Mouse (Mus musculus): ENCODE results near the gene Kmt2e.

DNA sequence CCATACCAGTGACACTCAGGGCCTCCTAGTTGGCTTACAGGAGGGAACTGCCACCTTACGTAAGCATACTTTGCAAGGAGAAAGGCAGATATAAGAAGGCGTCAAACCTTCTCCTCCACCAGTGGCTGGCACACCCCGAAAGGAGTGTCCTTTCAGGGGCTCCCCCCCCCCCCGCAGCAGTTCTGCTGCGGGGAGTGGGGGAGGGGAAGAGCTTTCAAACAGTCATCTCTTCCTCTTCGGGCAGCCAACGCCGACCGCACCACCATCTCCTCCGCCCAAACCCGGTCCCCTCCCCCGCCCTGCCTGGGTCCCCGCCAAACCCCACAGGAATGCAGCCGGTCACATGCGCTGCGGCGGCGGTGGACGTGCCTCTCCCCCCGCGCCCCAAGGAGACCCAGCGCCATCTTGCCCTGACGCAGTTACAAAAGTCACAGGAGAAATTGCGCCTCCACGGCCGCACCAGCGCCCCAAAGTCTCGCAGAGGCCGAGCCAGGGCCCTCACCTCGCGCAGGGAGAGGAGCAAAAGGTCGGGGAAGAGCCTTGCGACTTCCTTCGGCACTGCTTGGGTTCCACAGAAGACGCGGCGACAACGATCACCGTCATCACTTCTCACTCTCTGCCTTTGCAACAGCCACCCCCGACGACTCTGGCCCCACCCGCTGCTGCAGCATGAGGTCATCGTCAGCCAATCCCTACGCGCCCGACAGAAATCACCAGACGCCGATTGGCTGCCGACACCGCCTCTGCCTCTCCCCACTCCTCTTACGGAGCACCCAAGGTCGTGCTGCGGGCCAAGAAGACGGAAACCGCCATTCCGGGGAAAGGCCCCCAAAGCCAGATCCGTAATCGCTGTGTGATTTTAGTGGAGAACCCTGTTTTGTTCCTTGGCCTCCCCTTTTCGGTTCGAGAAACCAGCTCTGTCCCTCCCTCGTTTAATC, 1.3 kb upstream of the Kmt2e start:
- TF ChIP-seq EP300 (IDR thresholded peaks at IDR 0.05; ENCODE audit: insufficient read depth, low read depth, low read length) (peak; percentile 56; the same call in 1 of the 2 replicates), POLR2A (IDR thresholded peaks at IDR 0.05; ENCODE audit: insufficient read depth, low read length) (peak; percentile 46)
